Mouse (Mus musculus) limb, embryonic 14.5 days (tissue): ENCODE measurements at regions not wholly inside any gene's neighbourhood (a gene's known extent, or its start where the extent isn't known, plus 50 kb on each side); places are given as distances from the start of the nearest gene placed in this dataset.

Experiments
- ATAC-seq: fragments of 200-750 bp; cut with Nextera tagmentation; 2 replicates; pipeline ENCODE4 v1.8.0; 2017; ENCODE audit warnings: low read depth, moderate number of reproducible peaks, moderate TSS enrichment; ENCODE audit not compliant: low FRiP score
- DNase-seq: peaks from one replicate; pipeline ENCODE4 v3.0.0-alpha.2; 2015; ENCODE audit warnings: low spot score
- H3K27ac ChIP-seq: fragments of 300-500 bp; sonication (generic); replicated peaks from 2 replicates; pipeline ENCODE4 v1.5.1; 2014; ENCODE audit warnings: low read depth, mild to moderate bottlenecking, low read length, moderate library complexity, mixed read lengths
- H3K27me3 ChIP-seq: fragments of 300-500 bp; sonication (generic); 2 replicates; pipeline ENCODE4 v1.6.1; 2014; ENCODE audit warnings: low read length, mixed read lengths; ENCODE audit not compliant: control insufficient read depth, insufficient read depth
- H3K36me3 ChIP-seq: fragments of 300-500 bp; sonication (generic); 2 replicates; pipeline ENCODE4 v1.6.1; 2014; ENCODE audit warnings: mild to moderate bottlenecking, low read length, moderate library complexity, mixed read lengths; ENCODE audit not compliant: control insufficient read depth, insufficient read depth
- H3K4me1 ChIP-seq: fragments of 300-500 bp; sonication (generic); 2 replicates; pipeline ENCODE4 v1.6.1; 2014; ENCODE audit warnings: antibody characterized with exemption, low read length, mixed read lengths; ENCODE audit not compliant: control insufficient read depth, insufficient read depth
- H3K4me2 ChIP-seq: fragments of 300-500 bp; sonication (generic); replicated peaks from 2 replicates; pipeline ENCODE4 v1.6.1; 2014; ENCODE audit warnings: low read depth, mild to moderate bottlenecking, low read length, moderate library complexity; ENCODE audit not compliant: severe bottlenecking
- H3K4me3 ChIP-seq: fragments of 300-500 bp; sonication (generic); replicated peaks from 2 replicates; pipeline ENCODE4 v1.5.1; 2014; ENCODE audit warnings: low read length
- H3K9ac ChIP-seq: fragments of 300-500 bp; sonication (generic); 2 replicates; pipeline ENCODE4 v1.6.1; 2014; ENCODE audit warnings: mild to moderate bottlenecking, low read depth, low read length, moderate library complexity; ENCODE audit not compliant: severe bottlenecking
- H3K9me3 ChIP-seq: fragments of 300-500 bp; sonication (generic); 2 replicates; pipeline ENCODE4 v1.6.1; 2016; ENCODE audit warnings: low read length; ENCODE audit not compliant: control insufficient read depth
- POLR2A ChIP-seq: fragments of 200-500 bp; IDR thresholded peaks from 2 replicates; pipeline ENCODE4 v1.8.0; 2012; ENCODE audit warnings: inconsistent platforms, mild to moderate bottlenecking, moderate library complexity, borderline replicate concordance; ENCODE audit not compliant: insufficient read depth, insufficient read length; ENCODE audit errors: extremely low read depth
- WGBS: fragments of 180-500 bp; shearing (Covaris S2); extraction: QIAGEN DNeasy Blood & Tissue Kit; methylation state at CpG from one replicate; pipeline ENCODE4 v1.1.7; 2014; 5-methylcytosine and 5-hydroxymethylcytosine counted together

- 73% methylated on average over 4 of the region's 4 CpGs for WGBS
- Histone ChIP-seq H3K4me1 (no peaks in the 10 kb centered on the region), H3K9me3 (no peaks in the 10 kb centered on the region), H3K9ac (no peak overlapping the region), H3K4me2 (no peak overlapping the region), H3K27ac (no peak overlapping the region), H3K4me3 (no peak overlapping the region), H3K27me3 (no peaks in the 10 kb centered on the region), H3K36me3 (no peaks in the 10 kb centered on the region)
- no peak for ATAC-seq
- no peak for TF ChIP-seq POLR2A
- DNase-seq, result no peak
These were observed 157.2 kb downstream of the Ptpn20 start for GRCm38 (mm10) chr14:33746181-33746580.

GRCm38 (mm10) chr14:33759656-33760055, 163.7 kb upstream of the Gdf10 start:
- 76% methylated on average over 7 of the region's 7 CpGs for WGBS
- H3K4me1 ChIP-seq, result peaks cover 9% of the 10 kb centered on the region
- H3K36me3 ChIP-seq, result no peaks in the 10 kb centered on the region
- no peak overlapping the region for H3K9ac ChIP-seq
- H3K4me3 ChIP-seq, result no peak overlapping the region
- H3K4me2 ChIP-seq, result no peak overlapping the region
- DNase-seq (no peak), ATAC-seq (no peak)
- no peak for TF ChIP-seq POLR2A
- H3K27me3 ChIP-seq, result no peaks in the 10 kb centered on the region
- no peak overlapping the region for H3K27ac ChIP-seq
- H3K9me3 ChIP-seq, result no peaks in the 10 kb centered on the region

GRCm38 (mm10) chr14:33763641-33764046, 159.7 kb upstream of the Gdf10 start:
- ATAC-seq, result no peak
- H3K4me3 ChIP-seq, result no peak overlapping the region
- TF ChIP-seq POLR2A, result no peak
- no peak for DNase-seq
- no peak overlapping the region for H3K4me2 ChIP-seq
- no peaks in the 10 kb centered on the region for H3K27me3 ChIP-seq
- no peaks in the 10 kb centered on the region for H3K36me3 ChIP-seq
- no peaks in the 10 kb centered on the region for H3K9me3 ChIP-seq
- H3K9ac ChIP-seq, result no peak overlapping the region
- WGBS, result 29% methylated on average over 3 of the region's 3 CpGs
- no peak overlapping the region for H3K27ac ChIP-seq
- H3K4me1 ChIP-seq, result peaks cover 9% of the 10 kb centered on the region

- TF ChIP-seq POLR2A, result no peak
- Histone ChIP-seq H3K4me3 (no peak overlapping the region), H3K4me2 (no peak overlapping the region), H3K27ac (no peak overlapping the region), H3K9ac (no peak overlapping the region), H3K9me3 (no peaks in the 10 kb centered on the region), H3K36me3 (no peaks in the 10 kb centered on the region), H3K4me1 (peaks cover 9% of the 10 kb centered on the region), H3K27me3 (no peaks in the 10 kb centered on the region)
- 90% methylated on average over 1 of the region's 1 CpGs for WGBS
- ATAC-seq (no peak), DNase-seq (no peak)
These were observed 157.6 kb upstream of the Gdf10 start for GRCm38 (mm10) chr14:33765767-33766166.

- H3K27ac ChIP-seq, result no peak overlapping the region
- no peaks in the 10 kb centered on the region for H3K36me3 ChIP-seq
- H3K9ac ChIP-seq, result no peak overlapping the region
- no peak overlapping the region for H3K4me3 ChIP-seq
- DNase-seq (no peak), ATAC-seq (no peak)
- no peaks in the 10 kb centered on the region for H3K27me3 ChIP-seq
- H3K9me3 ChIP-seq, result no peaks in the 10 kb centered on the region
- no peak for TF ChIP-seq POLR2A
- 85% methylated on average over 3 of the region's 3 CpGs for WGBS
- H3K4me2 ChIP-seq, result no peak overlapping the region
- 0 out of 2 replicates have a peak, but pooled peaks cover 3% of the 10 kb centered on the region for H3K4me1 ChIP-seq
These were observed 151.0 kb upstream of the Gdf10 start for GRCm38 (mm10) chr14:33772374-33772773.

- Histone ChIP-seq H3K4me2 (no peak overlapping the region), H3K27me3 (no peaks in the 10 kb centered on the region), H3K36me3 (no peaks in the 10 kb centered on the region), H3K4me3 (no peak overlapping the region), H3K9me3 (no peaks in the 10 kb centered on the region), H3K4me1 (peaks cover 13% of the 10 kb centered on the region; the same call in 1 of the 2 replicates), H3K9ac (no peak overlapping the region), H3K27ac (no peak overlapping the region)
- TF ChIP-seq POLR2A, result no peak
- DNase-seq, result no peak
- WGBS, result 39% methylated on average over 2 of the region's 2 CpGs
- ATAC-seq, result no peak
These were observed 133.8 kb upstream of the Gdf10 start for GRCm38 (mm10) chr14:33789556-33789955.
